Mouse (Mus musculus) heart, postnatal 36 days (tissue): ENCODE measurements around the gene Btnl4. TPM values are rescaled to one million over a fixed set of nuclear protein-coding genes. Genes with fewer than 3 reads are reported as not detected.

Experiments used
- DNase-seq, 2 experiments: peaks; one replicate each; pipeline ENCODE4 v3.0.0; 2021 to 2022
- intact Hi-C: fragments of 180-260 bp; cut with DNase I; formaldehyde crosslinking; loops from one replicate; pipeline ENCODE4 v1.15.1; 2025
- total RNA-seq, 2 experiments: library from RNA; stranded (reverse); gene quantifications; 2 replicates each; pipeline ENCODE4 v1.2.3; 2021

Gene Btnl4
- total RNA-seq, 2 experiments from 2014 or later = not detected

DNA sequence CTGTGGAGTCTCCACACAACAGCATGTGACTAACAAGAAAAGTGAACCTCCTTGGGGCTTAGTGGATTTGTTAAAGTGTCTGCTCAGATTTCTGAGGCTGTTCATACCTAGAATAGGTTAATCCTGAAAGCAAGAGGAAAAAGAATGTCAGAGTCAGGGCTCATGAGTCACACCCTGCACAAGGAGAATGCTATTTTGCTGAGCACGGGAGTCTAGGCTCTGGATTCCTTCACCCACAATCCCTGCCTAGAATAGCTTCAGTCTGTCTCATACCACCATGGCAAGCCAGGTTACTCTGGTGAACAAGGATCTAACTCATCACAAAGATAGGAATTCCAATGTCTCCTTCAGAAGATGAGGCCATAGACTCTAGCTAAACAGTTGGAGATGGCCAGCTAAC, 38.5 kb downstream of the Btnl4 start:
- no peak for DNase-seq
- intact Hi-C loops = no loop called here

DNA sequence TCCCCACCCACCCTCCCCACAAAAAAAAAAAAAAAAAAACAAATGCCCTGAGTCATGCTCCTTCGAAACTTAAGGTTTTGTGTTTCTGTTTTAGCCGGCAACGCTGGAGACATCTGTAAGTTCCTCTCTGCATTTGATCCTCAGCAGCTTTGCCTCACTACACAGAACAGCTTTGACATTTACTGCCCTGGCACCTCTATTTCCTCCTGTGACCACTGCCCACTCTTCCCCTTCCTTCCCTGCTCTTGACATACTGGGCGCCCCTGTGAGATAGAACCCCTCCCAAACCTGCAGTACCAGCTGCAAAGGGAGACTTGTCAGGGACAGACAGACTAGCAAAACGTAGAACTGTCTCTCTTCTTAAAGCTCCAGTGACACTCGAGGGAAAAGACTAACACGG, 39.5 kb downstream of the Btnl4 start:
- intact Hi-C loops = no loop called here
- DNase-seq = no peak

DNA sequence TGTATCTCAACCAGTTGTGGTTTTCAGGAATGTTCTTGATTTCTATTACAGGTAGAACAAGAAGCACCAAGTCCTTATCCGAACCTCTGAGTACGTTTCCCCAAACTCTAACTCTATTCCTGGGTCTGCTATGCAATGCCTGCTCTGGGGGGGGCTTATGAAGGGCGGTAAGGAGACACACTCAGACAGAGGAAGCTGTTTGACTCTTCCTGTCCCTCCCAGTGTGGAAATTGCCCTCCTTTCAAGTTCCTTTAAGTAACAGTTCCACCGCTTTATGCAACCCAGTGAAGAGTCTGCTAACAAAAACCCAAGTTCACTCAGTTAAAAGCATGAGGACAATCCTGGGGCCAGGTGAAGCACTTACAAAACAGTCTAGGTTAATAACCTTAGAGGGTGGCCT, 40.0 kb downstream of the Btnl4 start:
- peak in 1 of 2 experiments; percentile 10 for DNase-seq
- intact Hi-C loops = no loop called here

DNA sequence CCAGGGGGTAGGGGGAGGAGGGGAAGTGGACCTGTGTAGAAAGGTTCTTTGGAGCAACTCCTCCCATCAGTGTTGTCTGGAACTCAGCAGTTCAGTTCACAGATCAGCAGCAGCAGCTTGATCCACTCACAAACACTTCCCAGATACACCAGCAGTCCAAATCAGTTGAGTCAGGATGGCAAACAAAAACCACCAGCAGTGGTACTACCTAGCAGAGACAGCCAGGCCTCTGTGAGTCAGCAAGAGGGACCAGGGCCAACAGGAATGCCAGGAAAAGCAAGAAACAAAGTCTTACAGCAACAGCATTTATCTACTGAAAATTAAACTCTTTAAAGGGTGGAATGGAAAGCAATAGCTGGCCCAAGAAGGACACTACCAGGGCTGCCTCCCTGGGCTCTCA, 49.5 kb downstream of the Btnl4 start:
- intact Hi-C loops = no loop called here
- no peak for DNase-seq

DNA sequence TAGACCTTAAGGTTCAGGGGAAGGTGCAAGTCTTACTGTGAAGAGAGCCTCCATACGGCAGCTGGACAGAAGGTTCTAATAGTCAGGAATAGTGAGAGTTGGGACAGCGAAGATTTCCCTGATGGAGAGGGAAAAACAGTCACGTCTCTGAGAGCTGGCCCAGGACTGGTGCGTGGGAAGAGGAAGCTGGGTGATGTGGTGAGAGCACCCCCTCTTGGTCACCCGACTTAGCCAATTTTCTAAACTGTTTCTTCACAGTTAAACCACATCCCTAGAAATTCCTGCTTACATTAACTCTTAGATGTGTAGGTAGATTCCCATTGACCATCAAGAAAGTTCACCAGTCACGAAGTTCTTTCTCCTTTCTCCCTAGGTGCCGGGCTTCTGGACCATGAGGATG, 57.1 kb downstream of the Btnl4 start:
- no peak for DNase-seq
- intact Hi-C loops = no loop called here

Other genes starting within 250 kb of the Btnl4 start
- under 1 TPM; 0.83 to 0.84 TPM for gene H2-Ob, start 238.4 kb downstream of the Btnl4 start, total RNA-seq
- 10 to 100 TPM; 14.8 to 32.7 TPM for gene H2-Ab1, start 219.6 kb downstream of the Btnl4 start, total RNA-seq
- gene H2-Aa, start 189.5 kb downstream of the Btnl4 start, total RNA-seq = 10 to 100 TPM; 21.8 to 44.6 TPM
- gene H2-Eb1, start 171.5 kb downstream of the Btnl4 start, total RNA-seq = 10 to 100 TPM; 20.6 to 43.5 TPM
- gene H2-Eb2, start 151.7 kb downstream of the Btnl4 start, total RNA-seq = not detected
- under 1 TPM; 0.58 to 0.92 TPM for gene Btnl2, start 122.5 kb downstream of the Btnl4 start, total RNA-seq
- gene Btnl1, start 100.2 kb downstream of the Btnl4 start, total RNA-seq = not detected
- not detected for gene BC051142, start 78.5 kb downstream of the Btnl4 start, total RNA-seq
- gene Btnl6, start 40.0 kb upstream of the Btnl4 start, total RNA-seq = not detected
- 10 to 100 TPM; 33.0 to 48.6 TPM for gene Notch4, start 87.0 kb upstream of the Btnl4 start, total RNA-seq
- 1 to 10 TPM; 4.7 to 4.8 TPM for gene Gpsm3, start 112.5 kb upstream of the Btnl4 start, total RNA-seq
- 10 to 100 TPM; 18.0 to 19.6 TPM for gene Pbx2, start 113.9 kb upstream of the Btnl4 start, total RNA-seq
- gene Ager, start 120.5 kb upstream of the Btnl4 start, total RNA-seq = under 1 TPM; 0.24 to 0.47 TPM
- gene Rnf5, start 126.4 kb upstream of the Btnl4 start, total RNA-seq = 10 to 100 TPM; 35.7 to 37.1 TPM
- 10 to 100 TPM; 61.2 to 70.5 TPM for gene Agpat1, start 126.9 kb upstream of the Btnl4 start, total RNA-seq
- gene Egfl8, start 138.7 kb upstream of the Btnl4 start, total RNA-seq = 1 to 10 TPM; 1.5 to 2.5 TPM
- gene Ppt2, start 151.2 kb upstream of the Btnl4 start, total RNA-seq = 10 to 100 TPM; 54.4 to 55.5 TPM
- gene Prrt1, start 152.2 kb upstream of the Btnl4 start, total RNA-seq = 1 to 10 TPM; 1.4 to 1.7 TPM
- 1 to 10 TPM; 6.9 to 9.9 TPM for gene Fkbpl, start 167.4 kb upstream of the Btnl4 start, total RNA-seq
- gene Atf6b, start 169.8 kb upstream of the Btnl4 start, total RNA-seq = 10 to 100 TPM; 15.3 to 16.1 TPM
- 10 to 100 TPM; 35.6 to 39.7 TPM for gene Tnxb, start 193.2 kb upstream of the Btnl4 start, total RNA-seq